Mouse (Mus musculus) myocyte (in vitro differentiated cells): ENCODE measurements around the gene Shank2. TPM values are rescaled to one million over a fixed set of nuclear protein-coding genes. Genes with fewer than 3 reads are reported as not detected.

Experiments used
- H3K27me3 ChIP-seq: one replicate; pipeline ENCODE4 v1.6.1; 2011; ENCODE audit not compliant: control insufficient read depth, insufficient read depth, insufficient read length
- H3K36me3 ChIP-seq: one replicate; pipeline ENCODE4 v1.6.1; 2011; ENCODE audit not compliant: control insufficient read depth, insufficient read depth
- H3K4me2 ChIP-seq: one replicate; pipeline ENCODE4 v1.6.1; 2011; ENCODE audit warnings: low read depth, control low read depth
- H3K4me3 ChIP-seq: one replicate; pipeline ENCODE4 v1.5.1; 2011; ENCODE audit warnings: mild to moderate bottlenecking, control low read depth, moderate library complexity
- H3K79me2 ChIP-seq: one replicate; pipeline ENCODE4 v1.6.1; 2011; ENCODE audit not compliant: control insufficient read depth, insufficient read depth
- H3ac ChIP-seq: one replicate; pipeline ENCODE4 v1.6.1; 2011; ENCODE audit not compliant: control insufficient read depth, insufficient read length
- CEBPB ChIP-seq: IDR thresholded peaks from 2 replicates; pipeline ENCODE4 v1.6.1; 2011; ENCODE audit warnings: mild to moderate bottlenecking, moderate library complexity; ENCODE audit not compliant: poor library complexity, insufficient read depth, severe bottlenecking
- E2F4 ChIP-seq: IDR thresholded peaks from one replicate; pipeline ENCODE4 v1.6.1; 2011; ENCODE audit warnings: mild to moderate bottlenecking, control low read depth, moderate library complexity; ENCODE audit not compliant: insufficient read depth
- MAX ChIP-seq: IDR thresholded peaks from one replicate; pipeline ENCODE4 v1.6.1; 2011; ENCODE audit warnings: low read depth, mild to moderate bottlenecking, control low read depth
- MYOD1 ChIP-seq, 3 experiments: IDR thresholded peaks; one replicate each; pipeline ENCODE4 v1.6.1; 2011; ENCODE audit warnings: control low read depth in 2 of 3, low read depth in 2 of 3, mild to moderate bottlenecking in 2 of 3, moderate library complexity in 1 of 3; ENCODE audit not compliant: insufficient read length in 2 of 3, control insufficient read depth in 1 of 3
- MYOG ChIP-seq, 3 experiments: IDR thresholded peaks; one replicate each; pipeline ENCODE4 v1.6.1; 2011; ENCODE audit warnings: control low read depth in 2 of 3, low read depth in 2 of 3, mild to moderate bottlenecking in 2 of 3; ENCODE audit not compliant: insufficient read length in 2 of 3, control insufficient read depth in 1 of 3, insufficient read depth in 1 of 3
- POLR2A ChIP-seq: IDR thresholded peaks from one replicate; pipeline ENCODE4 v1.6.1; 2011; ENCODE audit warnings: low read depth, mild to moderate bottlenecking, control low read depth, moderate library complexity; ENCODE audit not compliant: insufficient read length
- POLR2AphosphoS2 ChIP-seq: IDR thresholded peaks from one replicate; pipeline ENCODE4 v1.6.1; 2011; ENCODE audit warnings: low read depth, control low read depth; ENCODE audit not compliant: insufficient read length
- REST ChIP-seq: IDR thresholded peaks from one replicate; pipeline ENCODE4 v1.6.1; 2011; ENCODE audit warnings: mild to moderate bottlenecking, control low read depth, moderate library complexity; ENCODE audit not compliant: insufficient read depth, insufficient read length
- SRF ChIP-seq: IDR thresholded peaks from one replicate; pipeline ENCODE4 v1.6.1; 2011; ENCODE audit warnings: low read depth; ENCODE audit not compliant: control insufficient read depth, insufficient read length
- TCF12 ChIP-seq: IDR thresholded peaks from one replicate; pipeline ENCODE4 v1.6.1; 2011; ENCODE audit warnings: mild to moderate bottlenecking, control low read depth; ENCODE audit not compliant: poor library complexity, insufficient read depth, severe bottlenecking
- TCF3 ChIP-seq: IDR thresholded peaks from one replicate; pipeline ENCODE4 v1.6.1; 2011; ENCODE audit warnings: low read depth, control low read depth; ENCODE audit not compliant: insufficient read length
- USF1 ChIP-seq: IDR thresholded peaks from one replicate; pipeline ENCODE4 v1.6.1; 2011; ENCODE audit warnings: low read depth, mild to moderate bottlenecking, control low read depth, moderate library complexity
- polyA plus RNA-seq: library from polyadenylated mRNA; unstranded; fragments of >200 nt; fragmentation: generic; extraction: Trizol; gene quantifications from one replicate; pipeline ENCODE4 v1.2.1, GENCODE M21; 2012; ENCODE audit warnings: missing spikeins

The Shank2 gene
- polyA plus RNA-seq, 1 experiment, result 0.07 TPM

- Histone ChIP-seq H3ac (no peak overlapping the region), H3K4me2 (peak overlapping the region; percentile 13), H3K27me3 (no peaks in the 10 kb centered on the region), H3K79me2 (no peaks in the 10 kb centered on the region), H3K4me3 (no peak overlapping the region), H3K36me3 (no peaks in the 10 kb centered on the region)
- TF ChIP-seq POLR2AphosphoS2 (no peak), MAX (no peak), MYOG (IDR thresholded peaks at IDR 0.05; ENCODE audit: control insufficient read depth in 1 of 3, insufficient read depth in 1 of 3, insufficient read length in 2 of 3, low read depth in 2 of 3) (no peak), TCF3 (no peak), E2F4 (no peak), POLR2A (no peak), REST (no peak), USF1 (no peak), CEBPB (no peak), SRF (no peak), TCF12 (no peak), MYOD1 (IDR thresholded peaks at IDR 0.05; ENCODE audit: control insufficient read depth in 1 of 3, insufficient read length in 2 of 3, low read depth in 2 of 3) (no peak)
These were observed 36.4 kb downstream of the Shank2 start for GRCm38 (mm10) chr7:144037966-144038669.

- Histone ChIP-seq H3K27me3 (no peaks in the 10 kb centered on the region), H3K4me2 (peak overlapping the region; percentile 13), H3K4me3 (no peak overlapping the region), H3K79me2 (no peaks in the 10 kb centered on the region), H3ac (no peak overlapping the region), H3K36me3 (no peaks in the 10 kb centered on the region)
- no peak for TF ChIP-seq TCF12
- TF ChIP-seq MYOD1 (IDR thresholded peaks at IDR 0.05; ENCODE audit: control insufficient read depth in 1 of 3, insufficient read length in 2 of 3, low read depth in 2 of 3), result no peak
These were observed 37.0 kb downstream of the Shank2 start for GRCm38 (mm10) chr7:144038741-144039140.

- Histone ChIP-seq H3K36me3 (no peaks in the 10 kb centered on the region), H3K4me2 (no peak overlapping the region), H3ac (no peak overlapping the region), H3K4me3 (no peak overlapping the region), H3K79me2 (no peaks in the 10 kb centered on the region), H3K27me3 (no peaks in the 10 kb centered on the region)
- TF ChIP-seq USF1 (no peak), CEBPB (no peak), TCF3 (no peak)
These were observed 38.6 kb downstream of the Shank2 start for GRCm38 (mm10) chr7:144040328-144040727.

- no peaks in the 10 kb centered on the region for H3K27me3 ChIP-seq
- no peak overlapping the region for H3K4me3 ChIP-seq
- H3ac ChIP-seq, result no peak overlapping the region
- H3K4me2 ChIP-seq, result no peak overlapping the region
- no peaks in the 10 kb centered on the region for H3K36me3 ChIP-seq
- no peaks in the 10 kb centered on the region for H3K79me2 ChIP-seq
- TF ChIP-seq E2F4 (no peak), TCF3 (no peak), CEBPB (no peak), TCF12 (no peak), POLR2A (no peak), REST (no peak), MYOG (IDR thresholded peaks at IDR 0.05; ENCODE audit: control insufficient read depth in 1 of 3, insufficient read depth in 1 of 3, insufficient read length in 2 of 3, low read depth in 2 of 3) (no peak), MAX (no peak), SRF (no peak), MYOD1 (IDR thresholded peaks at IDR 0.05; ENCODE audit: control insufficient read depth in 1 of 3, insufficient read length in 2 of 3, low read depth in 2 of 3) (no peak), POLR2AphosphoS2 (no peak), USF1 (no peak)
These were observed 50.3 kb downstream of the Shank2 start for GRCm38 (mm10) chr7:144052076-144052475.

- H3K4me2 ChIP-seq, result no peak overlapping the region
These were observed 53.5 kb downstream of the Shank2 start for GRCm38 (mm10) chr7:144055188-144055587.

More at GRCm38 (mm10) chr7:144055188-144055587, 53.5 kb downstream of the Shank2 start:
- H3ac ChIP-seq, result no peak overlapping the region
- H3K36me3 ChIP-seq, result no peaks in the 10 kb centered on the region
- TF ChIP-seq TCF12 (no peak), CEBPB (no peak)
- no peaks in the 10 kb centered on the region for H3K79me2 ChIP-seq
- no peak overlapping the region for H3K4me3 ChIP-seq
- H3K27me3 ChIP-seq, result no peaks in the 10 kb centered on the region
